In the genomic region with DNA sequence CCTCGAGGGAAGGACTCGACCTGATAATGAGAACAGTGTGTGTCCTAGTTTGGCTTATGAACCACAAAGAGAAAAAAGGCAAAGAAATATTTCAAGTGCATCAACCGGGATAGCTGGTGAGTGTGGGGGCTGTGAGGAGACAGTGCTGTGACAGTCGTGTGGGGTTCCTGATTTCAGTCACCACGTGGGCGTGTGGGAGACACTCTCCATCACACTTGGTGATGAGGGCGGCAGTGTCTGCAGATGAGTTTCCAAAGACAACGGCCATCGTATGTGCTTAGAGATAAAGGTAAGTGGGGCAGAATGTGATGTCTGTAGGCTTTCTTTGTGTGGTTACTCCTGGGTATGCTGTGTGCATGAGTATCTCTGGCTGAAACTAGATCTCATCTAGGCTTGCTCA, we compare ENCODE assay signal across 16 mouse cellular contexts.
"Had no signal": no experiment of that assay in that cellular context is flagged by ENCODE, and none has a peak within 500 bp of the region (broad histone marks: within the 10 kb centered on the region; RNA-seq: fewer than 3 reads in every experiment).

No protein-coding gene starts in this region.

- H3K27me3 ChIP-seq: liver, embryonic 12.5 days; neural tube, embryonic 15.5 days had no signal

- H3K4me1 ChIP-seq: limb, embryonic 10.5 days; liver, embryonic 12.5 days; midbrain, embryonic 10.5 days; neural tube, embryonic 15.5 days had no signal

- H3K9me3 ChIP-seq: limb, embryonic 10.5 days; liver, embryonic 12.5 days; neural tube, embryonic 15.5 days had no signal

- DNase-seq: kidney, adult 9 months; kidney, postnatal 36 days; layer of hippocampus, adult 9-11 months; layer of hippocampus, postnatal 36 days; lung, embryonic 14.5 days; lung, postnatal 10 days; lung, postnatal 4 days; midbrain, embryonic 14.5 days; thymus, postnatal 14 days had no signal

- H3K9ac ChIP-seq: liver, embryonic 12.5 days; lung, embryonic 14.5 days; neural tube, embryonic 15.5 days had no signal

- H3K27ac ChIP-seq: kidney, postnatal 0 days; limb, embryonic 10.5 days; liver, embryonic 12.5 days; midbrain, embryonic 10.5 days; neural tube, embryonic 15.5 days; stomach, postnatal 0 days had no signal

- H3K4me3 ChIP-seq: limb, embryonic 10.5 days; liver, embryonic 12.5 days; midbrain, embryonic 10.5 days; myocyte; neural tube, embryonic 15.5 days had no signal
